Mouse (Mus musculus) E14TG2a.4 (cell line): ENCODE data around the gene Hspb2.
A peak's percentile ranks its signal among the peaks of the same experiment; 100 is the strongest.

Source experiments
- H3K27me3 ChIP-seq: 2 replicates; pipeline ENCODE4 v1.6.1; 2014; ENCODE audit warnings: low read length, control low read depth; ENCODE audit not compliant: insufficient read depth
- H3K36me3 ChIP-seq: 2 replicates; pipeline ENCODE4 v1.6.1; 2014; ENCODE audit warnings: low read length, control low read depth; ENCODE audit not compliant: insufficient read depth
- H3K4me1 ChIP-seq: replicated peaks from 2 replicates; pipeline ENCODE4 v1.6.1; 2014; ENCODE audit warnings: low read depth, low read length, control low read depth
- H3K4me3 ChIP-seq: replicated peaks from 2 replicates; pipeline ENCODE4 v1.5.1; 2014; ENCODE audit warnings: mild to moderate bottlenecking, low read length
- H3K9me3 ChIP-seq: 2 replicates; pipeline ENCODE4 v1.6.1; 2014; ENCODE audit warnings: low read length, control low read depth
- CTCF ChIP-seq: conservative IDR thresholded peaks from 2 replicates; pipeline ENCODE4 v1.5.1; 2014; ENCODE audit warnings: low read length
- NANOG ChIP-seq: IDR thresholded peaks from 2 replicates; pipeline ENCODE4 v1.6.1; 2014; ENCODE audit warnings: borderline replicate concordance, low read length, mixed read lengths
- POU5F1 ChIP-seq: IDR thresholded peaks from 2 replicates; pipeline ENCODE4 v1.6.1; 2014; ENCODE audit warnings: low read length, borderline replicate concordance

Hspb2 gene

DNA sequence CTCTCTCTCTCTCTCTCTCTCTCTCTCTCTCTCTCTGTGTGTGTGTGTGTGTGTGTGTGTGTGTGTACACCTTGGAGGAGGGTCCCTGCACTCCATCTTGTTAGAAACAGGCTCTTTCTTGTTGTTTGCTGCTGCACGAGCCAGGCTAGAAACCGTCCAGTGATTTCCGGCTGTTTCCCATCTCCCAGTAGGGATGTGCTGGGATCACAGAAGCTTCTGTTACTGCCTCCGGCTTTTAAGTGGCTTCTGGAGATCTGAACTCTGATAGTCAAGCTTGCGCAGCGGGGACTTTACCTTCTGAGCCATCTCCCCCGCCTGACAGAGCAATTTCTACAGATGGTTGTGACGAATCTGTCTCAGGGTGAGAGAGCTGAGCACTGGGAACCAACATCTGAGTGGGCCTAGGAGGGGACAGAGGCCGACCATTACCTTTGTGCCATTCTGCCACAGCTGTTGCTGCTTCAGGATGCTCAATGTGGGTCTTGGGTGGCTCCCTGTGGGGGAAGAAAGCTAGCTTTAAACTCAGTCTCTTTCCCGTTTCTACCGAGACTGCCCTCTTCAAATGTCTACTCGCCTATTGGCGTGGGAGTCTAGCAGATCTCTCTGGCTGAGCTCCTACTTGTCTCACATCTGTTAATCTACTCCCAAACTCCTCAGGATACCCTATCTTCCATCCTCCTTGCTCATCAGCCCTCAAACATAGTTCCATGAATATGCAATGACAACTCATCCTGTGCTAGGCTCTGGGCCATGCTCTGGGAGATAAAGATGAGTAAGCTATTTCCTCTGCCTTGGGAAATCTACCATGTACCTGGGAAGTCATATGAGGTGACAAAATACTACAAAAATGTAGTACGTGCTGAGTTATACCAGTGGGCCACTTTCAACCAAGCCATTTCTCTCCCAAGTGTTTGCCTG lies 11.0 kb downstream of the Hspb2 start:
- Histone ChIP-seq H3K36me3 (0 out of 2 replicates have a peak, but pooled peaks cover 3% of the 10 kb centered on the region), H3K27me3 (no peaks in the 10 kb centered on the region), H3K4me1 (peaks cover 64% of the 10 kb centered on the region), H3K4me3 (peak overlapping the region; percentile 53), H3K9me3 (no peaks in the 10 kb centered on the region)
- TF ChIP-seq CTCF (no peak), POU5F1 (no peak), NANOG (no peak)

DNA sequence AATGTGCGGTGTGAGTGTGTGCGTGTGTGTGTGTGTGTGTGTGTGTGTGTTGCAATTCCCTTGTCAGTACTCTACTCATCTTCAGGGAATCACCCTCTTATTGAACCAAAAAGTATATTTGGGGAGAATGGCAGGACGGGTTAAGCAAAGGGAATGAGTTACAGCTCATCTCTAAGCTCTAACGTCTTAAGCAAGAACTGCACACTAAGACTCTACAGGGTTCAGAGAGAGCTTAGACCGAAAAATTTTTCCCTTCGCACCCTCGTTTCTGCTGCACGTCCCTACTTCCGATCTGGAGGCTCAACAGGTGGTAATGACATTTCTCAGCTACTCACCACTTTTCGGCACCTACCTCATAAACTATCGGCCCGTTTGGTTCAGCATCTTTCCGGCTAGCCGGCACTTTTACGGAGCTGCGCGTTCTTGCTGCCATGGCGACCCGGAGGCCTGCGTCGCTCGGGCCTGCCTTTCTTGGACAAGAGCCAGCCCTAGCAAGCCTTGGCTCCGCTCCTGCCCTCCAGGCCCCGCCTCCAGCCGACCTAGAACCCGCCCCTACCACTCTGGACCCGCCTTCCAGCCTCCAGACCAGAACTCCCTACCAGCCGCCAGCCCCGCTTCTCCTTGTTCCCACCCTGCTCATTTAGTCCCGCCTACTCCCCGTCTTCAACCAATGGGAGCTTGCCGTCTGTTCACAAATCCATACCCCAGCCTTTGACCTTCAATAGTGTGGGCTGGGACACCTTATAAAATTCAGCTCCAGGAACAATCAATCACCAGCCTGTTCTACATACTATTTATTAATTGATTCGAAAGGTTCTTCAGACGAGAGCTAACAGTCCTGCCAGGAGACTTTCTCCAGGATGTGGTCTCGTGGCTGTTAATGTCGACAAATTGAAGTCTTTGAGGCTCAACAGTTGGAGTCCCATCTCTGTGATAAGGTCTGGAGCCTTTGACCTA lies 13.0 kb downstream of the Hspb2 start, which contains the start of gene Dixdc1:
Dixdc1 (minus strand) TSS at position 604 of the 957 bp plus-strand sequence.
- TF ChIP-seq CTCF (no peak), NANOG (no peak), POU5F1 (no peak)

DNA sequence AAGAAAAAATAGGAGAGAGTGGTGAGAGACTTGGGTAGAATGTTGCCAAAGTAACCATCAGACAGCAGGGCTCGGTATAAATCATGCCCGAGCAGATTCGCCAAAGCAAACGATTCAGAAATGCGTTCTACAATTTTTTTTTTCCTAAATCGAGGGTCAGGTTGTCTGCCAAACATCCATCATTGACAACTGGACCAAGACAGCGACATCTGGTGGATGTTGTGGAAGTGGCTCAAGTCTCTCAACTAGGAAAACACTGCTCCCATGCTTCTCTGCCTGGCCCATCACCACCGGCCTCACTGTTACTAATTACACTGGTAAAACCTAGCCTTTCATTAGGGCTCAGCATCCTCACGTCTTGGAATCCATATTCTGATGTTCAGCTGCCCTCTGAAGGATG lies 17.2 kb downstream of the Hspb2 start:
- Histone ChIP-seq H3K27me3 (no peaks in the 10 kb centered on the region), H3K9me3 (no peaks in the 10 kb centered on the region), H3K4me3 (no peak overlapping the region), H3K36me3 (no peaks in the 10 kb centered on the region), H3K4me1 (peaks cover 54% of the 10 kb centered on the region)
- TF ChIP-seq CTCF: peak; percentile 75
- TF ChIP-seq POU5F1: no peak
- TF ChIP-seq NANOG: no peak

More for the DNA sequence above, 13.0 kb downstream of the Hspb2 start, which contains the start of gene Dixdc1:
- 0 out of 2 replicates have a peak, but pooled peaks cover 3% of the 10 kb centered on the region for H3K36me3 ChIP-seq
- H3K4me1 ChIP-seq: peaks cover 61% of the 10 kb centered on the region
- H3K9me3 ChIP-seq: no peaks in the 10 kb centered on the region
- H3K4me3 ChIP-seq: peak within 1 kb of the TSS; percentile 72
- no peaks in the 10 kb centered on the region for H3K27me3 ChIP-seq

DNA sequence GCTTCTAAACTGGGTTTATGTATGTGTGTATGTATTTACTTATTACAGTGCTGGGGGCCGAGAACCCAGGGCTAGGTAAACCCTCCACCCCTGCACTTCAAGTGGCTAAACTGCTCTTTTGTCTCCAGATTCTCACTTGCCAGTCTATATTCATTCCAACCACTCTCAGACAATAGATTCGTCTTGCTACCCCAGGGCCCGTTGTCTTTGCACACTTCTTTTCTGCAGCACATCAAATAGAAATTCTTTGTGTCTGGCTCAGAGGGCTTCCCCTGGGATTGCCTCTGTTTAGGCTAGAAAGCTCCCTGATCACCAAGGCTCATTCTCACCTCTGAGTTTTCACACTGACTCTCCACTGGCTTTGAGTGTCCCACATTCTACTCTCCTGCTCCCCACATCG lies 19.6 kb downstream of the Hspb2 start:
- peaks cover 57% of the 10 kb centered on the region for H3K4me1 ChIP-seq
- no peaks in the 10 kb centered on the region for H3K36me3 ChIP-seq
- no peak for TF ChIP-seq NANOG
- TF ChIP-seq POU5F1: no peak
- TF ChIP-seq CTCF: no peak
- no peaks in the 10 kb centered on the region for H3K27me3 ChIP-seq
- no peak overlapping the region for H3K4me3 ChIP-seq
- no peaks in the 10 kb centered on the region for H3K9me3 ChIP-seq

DNA sequence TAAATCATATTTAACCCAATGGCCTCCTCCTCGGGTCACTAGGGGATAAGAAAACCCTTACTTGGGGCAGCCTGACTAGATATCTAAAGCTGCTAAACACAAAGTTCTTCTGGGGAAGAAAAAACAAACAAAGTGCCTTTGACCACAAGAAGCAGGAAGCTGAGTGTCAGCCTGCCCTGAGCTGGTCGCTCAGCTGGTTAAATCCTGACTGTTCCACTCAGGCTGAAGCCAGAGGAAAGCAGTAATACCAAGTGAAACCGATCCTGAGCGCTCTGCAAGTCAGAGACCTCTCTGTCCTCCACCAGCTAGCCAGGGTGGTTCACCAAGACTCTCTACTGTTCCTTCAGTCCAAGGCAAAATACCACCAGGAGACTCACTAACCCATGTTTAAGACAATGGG lies 22.6 kb downstream of the Hspb2 start:
- no peak for TF ChIP-seq CTCF
- no peak for TF ChIP-seq NANOG
- TF ChIP-seq POU5F1: no peak
- H3K27me3 ChIP-seq: no peaks in the 10 kb centered on the region
- H3K36me3 ChIP-seq: peaks cover 6% of the 10 kb centered on the region; the same call in 1 of the 2 replicates
- no peaks in the 10 kb centered on the region for H3K9me3 ChIP-seq
- no peak overlapping the region for H3K4me3 ChIP-seq
- H3K4me1 ChIP-seq: peaks cover 78% of the 10 kb centered on the region

DNA sequence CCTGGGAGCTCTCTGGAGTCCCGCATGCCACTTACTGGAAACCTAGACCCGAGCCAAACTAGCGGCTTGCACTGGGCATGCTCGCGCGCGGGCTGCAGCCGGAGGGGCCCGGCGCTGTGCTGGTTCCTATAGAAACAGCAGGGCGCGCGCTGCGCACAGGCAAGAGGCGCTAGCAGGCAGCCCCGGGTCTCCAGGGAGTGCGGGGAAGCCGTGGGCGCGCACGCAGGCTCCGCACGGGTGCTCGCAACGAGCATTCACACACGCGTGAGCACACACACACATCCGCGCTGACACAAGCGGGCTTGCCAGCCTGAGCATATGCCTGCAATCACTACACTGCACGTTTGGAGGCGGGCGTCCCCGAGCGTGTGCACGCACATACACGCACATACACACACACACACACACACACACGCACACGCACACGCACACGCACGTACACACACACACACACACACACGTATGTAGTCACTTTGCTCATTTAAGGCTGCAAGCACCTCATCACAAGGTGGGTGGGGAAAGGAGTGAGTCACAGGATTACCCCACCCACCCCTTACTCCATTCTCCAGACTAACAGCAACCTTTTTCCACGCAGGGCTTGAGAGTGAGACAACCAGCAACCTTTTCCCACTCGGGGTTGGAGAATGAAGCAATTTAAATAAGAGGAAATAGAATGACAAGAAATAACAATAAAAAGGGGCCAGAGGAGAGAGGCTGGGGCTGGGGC lies 24.1 kb downstream of the Hspb2 start:
- TF ChIP-seq NANOG (no peak), CTCF (no peak), POU5F1 (no peak)
- H3K4me3 ChIP-seq: peak overlapping the region; percentile 83
- H3K9me3 ChIP-seq: no peaks in the 10 kb centered on the region
- no peaks in the 10 kb centered on the region for H3K27me3 ChIP-seq
- peaks cover 10% of the 10 kb centered on the region for H3K36me3 ChIP-seq
- peaks cover 81% of the 10 kb centered on the region for H3K4me1 ChIP-seq

DNA sequence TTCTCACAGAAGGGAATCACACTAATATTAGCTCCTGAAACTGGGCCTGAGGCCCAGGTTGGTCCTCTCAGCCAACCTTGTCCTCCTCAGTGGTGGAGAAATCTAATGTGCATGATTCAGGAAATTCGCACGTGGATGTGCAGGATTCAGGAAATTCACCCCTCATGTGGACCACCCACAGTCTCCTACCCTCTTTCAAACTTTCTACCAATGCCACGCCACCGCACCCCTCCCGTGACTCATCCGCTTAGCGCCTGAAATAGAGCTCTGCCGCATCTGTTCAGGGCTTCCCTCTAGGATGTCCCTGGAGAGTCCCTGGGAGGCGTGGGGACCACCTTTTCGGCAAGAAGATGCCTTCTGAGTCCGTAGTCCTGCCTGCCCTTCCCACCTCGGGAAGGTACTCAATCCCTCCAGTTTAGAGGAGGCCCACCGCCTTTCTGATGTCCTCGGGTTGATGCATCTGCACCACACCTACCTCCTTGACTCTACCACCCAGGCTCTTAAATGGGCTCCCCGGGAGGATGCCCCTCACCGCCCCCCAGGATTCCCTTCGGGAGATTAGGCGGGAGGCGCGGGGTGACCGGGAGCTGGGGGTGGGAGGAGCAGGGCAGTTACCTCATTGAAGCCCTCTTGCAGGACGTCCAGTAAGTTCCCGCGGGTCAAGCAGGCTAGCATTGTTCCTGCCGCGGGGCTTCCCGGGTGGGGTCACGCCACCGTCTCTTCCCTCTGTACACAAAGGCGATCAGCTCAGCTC lies 24.8 kb downstream of the Hspb2 start:
- H3K27me3 ChIP-seq: no peaks in the 10 kb centered on the region
- peaks cover 10% of the 10 kb centered on the region for H3K36me3 ChIP-seq
- H3K9me3 ChIP-seq: no peaks in the 10 kb centered on the region
- TF ChIP-seq POU5F1 (no peak), NANOG (no peak), CTCF (no peak)
- peak overlapping the region; percentile 83 for H3K4me3 ChIP-seq
- H3K4me1 ChIP-seq: peaks cover 81% of the 10 kb centered on the region
